Comparison of ENCODE assay signal across 11 mouse cellular contexts in genomic region chr14:19713067-19713466, GRCm38 (mm10). TPM values are rescaled to one million over a fixed set of nuclear protein-coding genes. Genes with fewer than 3 reads are reported as not detected.
DNase-seq lines count a peak whose midpoint lies in the region; ATAC-seq lines count a peak whose summit lies in the region.
"Had no signal": no experiment of that assay in that cellular context is flagged by ENCODE, and none has a peak within 500 bp of the region (broad histone marks: within the 10 kb centered on the region; RNA-seq: fewer than 3 reads in every experiment).

No protein-coding gene starts in this region.

- no peaks in the 10 kb centered on the region for H3K36me3 ChIP-seq in hindbrain, embryonic 13.5 days
- H3K36me3 ChIP-seq: liver, embryonic 15.5 days had no signal

- H3K27ac ChIP-seq in hindbrain, embryonic 13.5 days: no peak overlapping the region
- H3K27ac ChIP-seq: hindbrain, embryonic 14.5 days; liver, embryonic 15.5 days had no signal

- 74% methylated on average over 3 of the region's 3 CpGs for WGBS in hindbrain, embryonic 13.5 days

- H3K4me2 ChIP-seq in hindbrain, embryonic 13.5 days: no peak overlapping the region
- H3K4me2 ChIP-seq: hindbrain, embryonic 14.5 days; liver, embryonic 15.5 days had no signal

- H3K4me1 ChIP-seq in hindbrain, embryonic 13.5 days (replicated peaks): peaks cover 8% of the 10 kb centered on the region

- H3K9ac ChIP-seq in hindbrain, embryonic 13.5 days: no peak overlapping the region
- H3K9ac ChIP-seq: hindbrain, embryonic 14.5 days; liver, embryonic 15.5 days had no signal

- ATAC-seq in hindbrain, embryonic 13.5 days (ENCODE audit: low FRiP score): no peak
- ATAC-seq: Patski had no signal

- peaks cover 7% of the 10 kb centered on the region for H3K27me3 ChIP-seq in hindbrain, embryonic 13.5 days
- H3K27me3 ChIP-seq: liver, embryonic 15.5 days; Patski had no signal

- no peak overlapping the region for H3K4me3 ChIP-seq in hindbrain, embryonic 13.5 days
- H3K4me3 ChIP-seq: liver, embryonic 15.5 days had no signal

- no peaks in the 10 kb centered on the region for H3K9me3 ChIP-seq in hindbrain, embryonic 13.5 days
- H3K9me3 ChIP-seq: liver, embryonic 15.5 days had no signal

- peak; percentile 14 for DNase-seq in adrenal gland, postnatal 14 days
- no peak for DNase-seq in adrenal gland, postnatal 4 days (ENCODE audit: low spot score in 2 of 2)
- peak; percentile 19 to 34 for DNase-seq in kidney, postnatal 36 days
- no peak for DNase-seq in kidney, postnatal 14 days
- peak; percentile 72 for DNase-seq in R1 (ENCODE audit: low read depth, low spot score)
- DNase-seq in lung, postnatal 25 days (ENCODE audit: low spot score): peak; percentile 10
- DNase-seq in right cerebral cortex, postnatal 36 days (ENCODE audit: low spot score in 2 of 2): no peak

RNA-seq across cellular contexts. Expression of gene Nid2, which starts 38.0 kb away (rescaled TPM):
- total RNA-seq in adrenal gland, postnatal 14 days (2021): 44.7 and 46.2 TPM in 2 replicates
- 100 to 1,000 TPM in 1 of 2 experiments, 10 to 100 TPM in 1; 80.3 to 105 TPM for total RNA-seq in adrenal gland, postnatal 4 days (2021)
- 46.6 and 47.4 TPM in 2 replicates for polyA plus RNA-seq in hindbrain, embryonic 13.5 days (2015; fragmentation: Nextera tagmentation; extraction: Ambion mirVana)

Comparison
In these comparisons a context has a peak if more than half of its experiments do, and no peak if none do; other contexts are left out.
1. DNase-seq: peak in adrenal gland, postnatal 14 days (single experiment), kidney, postnatal 36 days (2 of 2), R1 (single experiment) and lung, postnatal 25 days (single experiment); none in adrenal gland, postnatal 4 days (0 of 2), kidney, postnatal 14 days (single experiment) and right cerebral cortex, postnatal 36 days (0 of 2).